Mouse (Mus musculus) c-Kit-positive CD71-negative TER-119-negative erythroid progenitor cells, embryonic 14.5 days (primary cell): ENCODE data around the gene Fam90a1b.
"Not testable (repeated sequence)": the region's sequence is repeated elsewhere in the genome, so short reads cannot be mapped to it uniquely, and the experiment has no call there.

ENCODE experiments used
- DNase-seq: peaks from one replicate; pipeline ENCODE4 v3.0.0-alpha.2; 2013; ENCODE audit warnings: low read depth

Fam90a1b gene

DNA sequence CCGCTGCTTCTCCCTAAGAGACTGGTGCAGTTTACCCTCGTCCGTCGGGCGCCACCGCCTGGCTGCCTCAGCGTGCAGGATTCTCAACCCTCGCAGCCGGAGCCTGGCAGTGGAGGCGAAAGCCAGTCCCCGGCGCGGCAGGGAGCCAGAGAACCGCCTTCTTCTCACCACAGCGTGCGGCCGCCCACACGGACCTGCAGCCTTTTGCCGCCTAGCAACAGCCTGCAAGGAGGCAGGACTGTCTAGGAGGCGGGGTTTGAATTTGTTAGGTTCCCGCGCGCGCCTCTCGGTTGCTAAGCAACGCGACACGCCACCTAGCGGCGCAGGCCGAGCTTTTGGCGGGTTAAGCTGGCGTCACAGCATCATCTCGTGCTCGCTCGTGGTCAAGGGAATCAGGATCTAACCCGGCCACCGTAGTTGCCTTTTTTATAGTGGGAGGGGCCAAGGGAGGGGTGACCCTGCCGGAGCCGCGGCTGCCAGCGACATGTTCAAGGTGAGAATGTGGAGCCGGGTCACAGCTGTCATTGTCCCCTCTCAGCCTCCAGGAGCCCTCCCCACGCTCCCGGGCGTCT is at the start of gene Fam90a1b, which contains the start of gene Apoo:
Fam90a1b (minus strand) TSS at position 108 of the 572 bp plus-strand sequence.
Apoo (plus strand) TSS at position 448 of the 572 bp plus-strand sequence.
- peak; percentile 82 for DNase-seq

GRCm38 (mm10) chrX:94408975-94409374 is 42.4 kb upstream of the Fam90a1b start:
- DNase-seq = no peak

DNA sequence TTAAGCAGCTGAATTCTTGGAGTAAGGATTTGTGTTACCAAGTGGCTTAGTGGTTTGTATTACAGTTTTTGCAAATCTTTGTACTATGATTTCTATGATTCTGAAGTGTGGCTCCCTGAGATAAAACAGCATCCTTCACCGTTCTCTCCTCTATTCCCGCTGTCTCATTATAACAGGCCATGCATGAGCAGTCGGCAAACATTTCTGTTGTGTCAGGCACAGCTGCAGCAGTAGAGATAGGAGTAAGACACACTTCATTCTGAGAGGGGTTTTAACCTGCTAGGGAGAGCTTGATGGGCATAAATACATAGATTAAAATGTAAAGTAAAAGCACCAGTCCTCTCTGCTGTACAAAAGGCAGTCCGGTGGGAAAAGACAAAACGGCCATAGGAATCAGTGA is 12.2 kb upstream of the Fam90a1b start:
- DNase-seq = no peak

GRCm38 (mm10) chrX:94367248-94367647 is 671 bp upstream of the Fam90a1b start:
- no peak for DNase-seq

DNA sequence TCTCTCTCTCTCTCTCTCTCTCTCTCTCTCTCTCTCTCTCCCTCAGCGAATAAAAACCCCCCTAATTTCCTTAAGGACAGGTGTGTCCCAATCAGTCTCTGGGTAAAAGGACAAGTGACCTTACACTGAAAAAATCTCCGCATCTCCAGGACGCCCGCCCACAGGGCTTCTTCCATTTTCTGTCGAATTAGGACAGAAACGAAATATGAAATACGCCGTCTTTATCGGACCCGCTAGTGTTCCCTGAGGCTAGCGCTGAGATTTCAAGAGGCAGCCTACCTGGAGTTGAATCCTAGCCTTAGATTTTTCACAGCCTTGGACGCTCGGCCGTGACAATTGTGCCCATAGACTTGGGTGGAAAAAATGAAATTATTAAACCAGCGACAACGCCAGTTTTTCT is 548 bp downstream of the Fam90a1b start:
- DNase-seq = no peak

GRCm38 (mm10) chrX:94365381-94365925 is 1.1 kb downstream of the Fam90a1b start:
- no peak for DNase-seq

DNA sequence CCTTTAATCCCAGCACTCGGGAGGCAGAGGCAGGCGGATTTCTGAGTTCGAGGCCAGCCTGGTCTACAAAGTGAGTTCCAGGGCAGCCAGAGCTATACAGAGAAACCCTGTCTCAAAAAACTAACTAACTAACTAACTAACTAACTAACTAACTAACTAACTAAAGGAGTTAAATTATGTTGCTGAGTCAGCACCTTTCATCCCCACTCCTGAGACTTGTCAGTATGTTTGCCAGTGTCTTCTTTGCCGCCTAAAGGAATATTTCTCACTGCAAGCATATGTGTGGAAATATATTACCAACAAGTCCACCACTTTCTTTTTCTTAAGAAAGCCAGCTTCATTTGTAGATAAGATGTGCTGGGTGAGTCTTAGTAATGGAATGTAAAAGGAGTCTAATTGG is 22.9 kb downstream of the Fam90a1b start:
- DNase-seq = not testable (repeated sequence)

DNA sequence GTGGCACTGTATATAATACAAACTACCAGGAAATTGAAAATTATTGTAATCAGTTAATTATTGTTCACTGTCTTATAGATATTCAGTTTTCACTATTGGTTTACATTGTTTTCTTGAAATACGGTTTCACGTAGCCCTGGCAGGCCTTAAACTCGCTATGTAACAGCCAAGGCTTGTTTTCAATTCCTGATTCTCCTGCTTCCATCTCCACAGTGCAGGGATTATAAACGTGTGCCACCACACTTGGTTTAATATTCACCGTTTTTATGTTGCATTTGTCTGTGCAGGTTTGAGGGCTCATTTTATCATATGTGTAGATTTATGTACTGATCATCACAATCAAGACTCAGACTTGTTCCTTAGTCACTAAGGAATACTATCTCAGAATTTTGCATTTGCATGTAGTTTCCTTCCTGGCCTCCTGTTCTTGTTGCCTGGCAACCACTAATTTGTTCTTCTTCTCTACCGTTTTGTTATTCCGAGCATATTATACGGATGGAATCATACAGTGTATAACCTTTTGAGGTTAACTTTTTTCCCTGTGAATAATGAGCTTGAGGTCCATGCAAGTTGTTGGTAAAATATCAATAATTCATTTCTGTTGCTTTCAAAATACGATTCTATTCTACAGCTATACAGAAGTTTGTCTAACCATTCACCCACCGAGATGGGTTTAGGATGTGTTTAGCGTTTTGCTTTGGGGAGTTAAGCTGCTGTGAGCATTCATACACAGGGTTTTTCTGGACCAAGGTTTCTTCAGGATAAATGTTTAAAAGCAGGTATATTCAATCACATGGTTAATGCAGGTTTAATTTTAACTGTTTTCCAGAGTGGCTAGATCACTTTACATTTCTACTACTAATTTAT is 45.3 kb downstream of the Fam90a1b start:
- no peak for DNase-seq
